ENCODE assay signal across 8 mouse cellular contexts in genomic region chr15:89149271-89150040, GRCm38 (mm10). TPM values are rescaled to one million over a fixed set of nuclear protein-coding genes. Genes with fewer than 3 reads are reported as not detected.
DNase-seq lines count a peak whose midpoint lies in the region; ATAC-seq and TF ChIP-seq lines count a peak whose summit lies in the region.

TSS of gene Mapk11 (minus strand) at chr15:89149628.

- ATAC-seq in embryonic facial prominence, embryonic 11.5 days (replicated peaks; ENCODE audit: insufficient number of reproducible peaks, low FRiP score, low TSS enrichment, low read depth): peak; percentile 54

- TF ChIP-seq POLR2A in small intestine, adult 2 months (IDR thresholded peaks at IDR 0.05; ENCODE audit: low read depth, low read length): no peak

- H3K27ac ChIP-seq in embryonic facial prominence, embryonic 11.5 days (replicated peaks; ENCODE audit: low read depth, low read length): peak within 1 kb of the TSS; percentile 59
- H3K27ac ChIP-seq in small intestine, adult 2 months (ENCODE audit: insufficient read depth, low read depth, low read length): 0 out of 2 replicates have a peak within 1 kb of the TSS, but pooled peaks have one; percentile 18

- H3K9ac ChIP-seq in embryonic facial prominence, embryonic 11.5 days (replicated peaks; ENCODE audit: low read length): peak within 1 kb of the TSS; percentile 79

- WGBS in embryonic facial prominence, embryonic 11.5 days: under 1% methylated on average over 46 of the region's 61 CpGs
- WGBS in small intestine, adult 2 months: under 1% methylated on average over 61 of the region's 61 CpGs

- no peaks in the 10 kb centered on the region; the same call in none of the 2 replicates for H3K4me1 ChIP-seq in embryonic facial prominence, embryonic 11.5 days (ENCODE audit: control insufficient read depth, insufficient read depth, low read length)
- peaks cover 10% of the 10 kb centered on the region for H3K4me1 ChIP-seq in small intestine, adult 2 months (ENCODE audit: control insufficient read depth, insufficient read depth, insufficient read length, low read length)

- H3K9me3 ChIP-seq in embryonic facial prominence, embryonic 11.5 days (replicated peaks; ENCODE audit: control insufficient read depth, low read length): no peaks in the 10 kb centered on the region

- H3K36me3 ChIP-seq in embryonic facial prominence, embryonic 11.5 days (replicated peaks; ENCODE audit: control insufficient read depth, insufficient read depth, low read depth, low read length): peaks cover 5% of the 10 kb centered on the region
- peaks cover 5% of the 10 kb centered on the region for H3K36me3 ChIP-seq in small intestine, adult 2 months (ENCODE audit: control insufficient read depth, insufficient read depth, low read length)

- DNase-seq in spleen, postnatal 36 days (ENCODE audit: low spot score in 2 of 2): peak; percentile 60 to 65
- DNase-seq in spleen, postnatal 14 days (ENCODE audit: low spot score in 2 of 2): no peak
- peak; percentile 56 for DNase-seq in embryonic facial prominence, embryonic 11.5 days (ENCODE audit: low spot score)
- DNase-seq in heart, postnatal 4 days: peak; percentile 46
- peak in 1 of 2 experiments; percentile 43 for DNase-seq in layer of hippocampus, postnatal 36 days
- DNase-seq in lung, postnatal 25 days (ENCODE audit: low spot score): peak; percentile 47
- no peak for DNase-seq in urinary bladder, postnatal 10 days (ENCODE audit: low spot score)

- no peak for TF ChIP-seq CTCF in small intestine, adult 2 months (IDR thresholded peaks at IDR 0.05; ENCODE audit: extremely low read depth, insufficient read length, insufficient replicate concordance, low read depth, low read length)

- H3K4me3 ChIP-seq in embryonic facial prominence, embryonic 11.5 days (ENCODE audit: low read depth, low read length): peak within 1 kb of the TSS; percentile 70
- peak within 1 kb of the TSS; percentile 68 for H3K4me3 ChIP-seq in small intestine, adult 2 months (ENCODE audit: low read depth, low read length)

- H3K4me2 ChIP-seq in embryonic facial prominence, embryonic 11.5 days (ENCODE audit: low read depth, low read length): peak within 1 kb of the TSS; percentile 95

- H3K27me3 ChIP-seq in embryonic facial prominence, embryonic 11.5 days (ENCODE audit: control insufficient read depth, insufficient read depth, low read length): peaks cover 28% of the 10 kb centered on the region
- H3K27me3 ChIP-seq in small intestine, adult 2 months (ENCODE audit: control insufficient read depth, insufficient read depth, low read length): peaks cover 26% of the 10 kb centered on the region

RNA-seq across cellular contexts. Expression of gene Mapk11, which starts in this region (rescaled TPM):
- polyA plus RNA-seq in embryonic facial prominence, embryonic 11.5 days (2014; fragmentation: Nextera tagmentation; extraction: Ambion mirVana): 12.7 and 13.5 TPM in 2 replicates
- 1 to 10 TPM; 4.1 to 5.4 TPM for total RNA-seq in heart, postnatal 4 days (2021)
- 10 to 100 TPM; 21.9 to 22.8 TPM for total RNA-seq in layer of hippocampus, postnatal 36 days (2021)
- polyA plus RNA-seq in small intestine, adult 2 months (2012; rRNA removed): 2.3 and 3.2 TPM in 2 replicates

Comparison
In these comparisons a context has a peak if more than half of its experiments do, and no peak if none do; other contexts are left out.
1. DNase-seq: peak in spleen, postnatal 36 days (2 of 2), embryonic facial prominence, embryonic 11.5 days (single experiment), heart, postnatal 4 days (single experiment) and lung, postnatal 25 days (single experiment); none in spleen, postnatal 14 days (0 of 2) and urinary bladder, postnatal 10 days (single experiment).